Mouse (Mus musculus): ENCODE results near the gene Gm13088.
"Not testable (repeated sequence)": the region's sequence is repeated elsewhere in the genome, so short reads cannot be mapped to it uniquely, and the experiment has no call there.

The Gm13088 gene

GRCm38 (mm10) chr4:143657146-143657545 lies at the start of gene Gm13088:
Gene Gm13088, minus strand, starts transcription at chr4:143657246.
- in situ Hi-C loops (cut with MboI, MseI), result loop anchor here in 1 of 2 experiments (5.0 kb wide), 1 partner anchor 190 kb away; the partner anchor contains the start of gene Gm13103

DNA sequence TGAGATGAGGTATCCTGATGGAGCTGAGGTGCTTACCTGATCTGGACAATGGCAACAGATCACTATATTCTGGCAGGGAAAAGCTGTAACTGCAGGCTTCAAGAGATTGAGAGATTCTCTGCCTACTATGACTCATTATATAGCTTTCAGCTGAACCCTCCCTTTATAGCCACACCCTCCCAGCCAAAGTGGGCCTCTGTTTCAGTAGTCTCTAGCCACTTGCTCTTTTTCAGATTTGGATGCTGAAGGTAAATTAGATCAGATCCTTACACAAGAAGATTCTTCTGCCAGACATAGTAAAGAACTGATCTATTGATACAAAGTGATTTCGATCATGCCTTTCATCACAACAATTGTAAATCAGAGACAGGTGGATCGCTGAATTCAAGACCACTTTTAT lies 45.6 kb upstream of the Gm13088 start, which contains the start of gene Gm13089:
Gene Gm13089 (minus strand): TSS at position 101 of the 400 bp plus-strand sequence.
- in situ Hi-C loops (cut with MboI, MseI), result no loop called here

GRCm38 (mm10) chr4:143618101-143618500 lies 38.9 kb downstream of the Gm13088 start:
- in situ Hi-C loops (cut with MboI, MseI), result loop anchor here in 1 of 2 experiments (5.0 kb wide), 1 partner anchor 279 kb away; no protein-coding TSS in a partner anchor

DNA sequence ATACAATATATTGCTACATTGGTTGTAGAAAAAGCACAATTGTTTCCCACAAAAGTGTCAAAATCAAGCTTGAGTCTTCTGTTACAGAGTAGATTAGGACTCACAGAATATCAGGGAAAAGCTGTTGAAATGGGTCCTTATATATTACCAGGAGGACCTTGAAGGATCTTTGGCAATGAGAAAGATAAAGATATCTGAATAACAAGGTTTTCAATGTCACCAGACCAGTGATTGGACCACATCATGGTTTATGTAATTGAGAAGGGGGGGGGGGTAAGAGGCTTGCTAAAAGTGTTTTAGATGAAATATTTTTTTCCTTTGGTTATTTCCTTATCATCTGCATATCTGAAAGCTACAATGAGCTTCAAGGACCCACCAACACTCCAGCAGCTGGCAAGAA lies 42.3 kb downstream of the Gm13088 start, which contains the start of gene Gm13083:
Gene Gm13083 (plus strand): TSS at position 301 of the 400 bp plus-strand sequence.
- in situ Hi-C loops (cut with MboI, MseI), result loop anchor here in 1 of 2 experiments (5.0 kb wide), 1 partner anchor 283 kb away; no protein-coding TSS in a partner anchor

DNA sequence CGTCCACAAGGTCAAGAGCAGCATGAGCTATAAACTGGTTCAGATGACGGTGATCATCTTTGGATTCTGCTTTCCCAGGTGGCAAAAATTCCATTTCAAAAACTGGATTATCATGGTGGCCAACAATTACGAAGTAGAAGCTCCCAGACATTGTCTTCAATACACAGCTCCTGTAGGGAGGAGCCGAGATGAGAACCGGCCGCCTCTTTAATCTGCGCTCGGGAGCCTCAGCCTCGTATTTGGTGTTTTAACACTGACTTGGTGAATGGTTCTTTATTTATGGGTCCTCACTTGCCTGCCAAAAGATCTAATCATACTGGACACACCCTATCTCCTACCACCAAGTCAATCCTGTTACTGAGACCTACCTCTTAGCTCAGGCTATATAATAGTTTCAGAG lies 45.1 kb downstream of the Gm13088 start:
- in situ Hi-C loops (cut with MboI, MseI), result not testable (repeated sequence)

Measured in T-helper 17 cell (primary cell).